In the genomic region with DNA sequence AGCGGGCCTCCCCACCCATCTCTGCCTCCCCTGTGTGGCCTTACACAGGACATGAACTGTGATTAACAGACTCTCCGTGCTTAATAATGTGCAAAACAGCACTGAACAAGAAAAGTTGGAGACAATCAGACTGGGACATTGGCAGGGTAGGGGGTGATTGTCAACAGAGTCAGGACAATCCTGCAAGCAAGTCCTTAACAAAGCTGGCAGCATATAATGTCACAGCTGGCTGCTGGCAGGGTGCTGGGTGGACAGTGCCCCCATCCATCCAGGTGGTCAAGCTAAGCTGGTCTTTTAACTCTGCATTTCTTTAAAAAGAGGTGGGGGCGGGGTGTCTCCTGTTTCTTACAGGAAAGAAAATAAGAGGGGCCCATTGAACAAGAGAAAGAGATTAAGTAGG, we compare ENCODE assay signal across 19 mouse cellular contexts.
"Had no signal": no experiment of that assay in that cellular context is flagged by ENCODE, and none has a peak within 500 bp of the region (broad histone marks: within the 10 kb centered on the region; RNA-seq: fewer than 3 reads in every experiment).

No protein-coding gene starts in this region.

- H3K9me3 ChIP-seq: midbrain, embryonic 10.5 days; midbrain, embryonic 13.5 days; neural tube, embryonic 13.5 days; neural tube, embryonic 15.5 days; stomach, embryonic 15.5 days had no signal

- H3K9ac ChIP-seq: lung, embryonic 14.5 days; midbrain, embryonic 13.5 days; neural tube, embryonic 13.5 days; neural tube, embryonic 15.5 days; stomach, embryonic 15.5 days had no signal

- H3K4me1 ChIP-seq: neural tube, embryonic 13.5 days; neural tube, embryonic 15.5 days; stomach, embryonic 15.5 days had no signal

- H3K27me3 ChIP-seq: neural tube, embryonic 15.5 days; stomach, embryonic 15.5 days had no signal

- H3K4me3 ChIP-seq: midbrain, embryonic 10.5 days; midbrain, embryonic 13.5 days; myocyte; neural tube, embryonic 13.5 days; neural tube, embryonic 15.5 days; stomach, embryonic 15.5 days had no signal

- ATAC-seq: midbrain, embryonic 16.5 days had no signal

- H3K4me2 ChIP-seq: lung, embryonic 14.5 days; midbrain, embryonic 13.5 days; neural tube, embryonic 13.5 days; neural tube, embryonic 15.5 days; stomach, embryonic 15.5 days had no signal

- DNase-seq: lung, adult 18-20 months; lung, embryonic 14.5 days; lung, postnatal 10 days; lung, postnatal 4 days; retina, postnatal 1 day; right cerebral cortex, adult 18-20 months; right cerebral cortex, postnatal 25 days; right cerebral cortex, postnatal 4 days; spleen, adult 18-20 months; thymus, adult 18-20 months; thymus, postnatal 14 days; thymus, postnatal 36 days had no signal

- H3K27ac ChIP-seq: midbrain, embryonic 10.5 days; midbrain, embryonic 13.5 days; neural tube, embryonic 13.5 days; neural tube, embryonic 15.5 days; stomach, embryonic 15.5 days had no signal

- H3K36me3 ChIP-seq: midbrain, embryonic 10.5 days; midbrain, embryonic 13.5 days; neural tube, embryonic 13.5 days; neural tube, embryonic 15.5 days; stomach, embryonic 15.5 days had no signal
